Mouse (Mus musculus) spleen, postnatal 4 days (tissue): ENCODE data around the gene Ghr.

Experiments used
- DNase-seq, 2 experiments: peaks; one replicate each; pipeline ENCODE4 v3.0.0; 2022; ENCODE audit warnings: low spot score in 2 of 2

Ghr gene

GRCm38 (mm10) chr15:3449564-3449963 lies 133.7 kb downstream of the Ghr start:
- DNase-seq, result no peak

- no peak for DNase-seq
Observed at GRCm38 (mm10) chr15:3445285-3445909, 137.9 kb downstream of the Ghr start.

- DNase-seq, result no peak
Observed at GRCm38 (mm10) chr15:3444448-3445020, 138.8 kb downstream of the Ghr start.

GRCm38 (mm10) chr15:3441506-3442286 lies 141.6 kb downstream of the Ghr start:
- no peak for DNase-seq

GRCm38 (mm10) chr15:3437381-3437780 lies 145.9 kb downstream of the Ghr start:
- no peak for DNase-seq

- DNase-seq, result no peak
Observed at GRCm38 (mm10) chr15:3435637-3436036, 147.7 kb downstream of the Ghr start.

- DNase-seq, result no peak
Observed at GRCm38 (mm10) chr15:3434461-3434860, 148.8 kb downstream of the Ghr start.

GRCm38 (mm10) chr15:3433281-3433680 lies 150.0 kb downstream of the Ghr start:
- DNase-seq, result no peak

- no peak for DNase-seq
Observed at GRCm38 (mm10) chr15:3432823-3433222, 150.5 kb downstream of the Ghr start.

- DNase-seq, result no peak
Observed at GRCm38 (mm10) chr15:3429417-3429816, 153.9 kb downstream of the Ghr start.

GRCm38 (mm10) chr15:3429001-3429400 lies 154.3 kb downstream of the Ghr start:
- DNase-seq, result no peak

DNA sequence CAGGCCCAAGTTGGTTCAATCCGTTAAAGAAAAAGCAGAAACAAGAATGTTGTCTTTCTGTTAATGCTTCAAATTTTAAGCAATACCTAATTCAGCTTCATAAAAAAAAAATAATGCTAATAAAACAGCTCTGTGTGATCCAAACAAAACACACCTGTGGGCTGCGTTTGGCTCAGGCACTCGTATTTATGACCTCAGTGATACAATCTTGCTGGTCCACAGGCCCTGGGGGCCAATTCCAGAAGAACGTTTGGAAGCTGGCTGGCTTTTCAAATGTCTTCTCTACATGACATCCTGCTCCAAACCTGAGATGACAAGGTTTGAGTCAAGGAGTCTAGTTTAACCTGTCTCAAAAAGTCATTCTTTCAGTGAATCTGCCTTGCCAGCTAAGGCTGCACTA lies 156.9 kb downstream of the Ghr start:
- DNase-seq, result no peak

GRCm38 (mm10) chr15:3423177-3423576 lies 160.1 kb downstream of the Ghr start:
- DNase-seq, result no peak

DNA sequence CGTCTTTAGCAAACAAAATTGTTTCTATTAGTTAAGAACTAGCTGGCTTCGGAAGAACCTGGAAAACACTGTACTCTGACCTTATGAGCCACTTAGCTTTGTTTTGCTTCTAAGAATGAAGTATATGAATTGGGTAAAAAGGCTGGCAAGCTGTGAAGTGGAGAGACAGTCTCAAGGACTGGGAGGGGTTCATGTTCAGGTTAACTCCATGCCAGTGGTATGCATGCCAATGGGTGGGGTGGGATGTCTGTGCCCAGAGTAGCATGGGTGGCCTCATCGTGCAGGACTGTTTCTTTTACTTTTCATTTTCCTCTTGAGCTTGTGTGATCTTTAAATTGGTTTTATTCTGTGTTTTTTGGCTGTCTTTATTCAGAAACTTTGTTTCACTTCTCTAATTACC lies 165.6 kb downstream of the Ghr start:
- no peak for DNase-seq

GRCm38 (mm10) chr15:3413103-3413502 lies 170.2 kb downstream of the Ghr start:
- peak in 1 of 2 experiments; percentile 5 for DNase-seq

DNA sequence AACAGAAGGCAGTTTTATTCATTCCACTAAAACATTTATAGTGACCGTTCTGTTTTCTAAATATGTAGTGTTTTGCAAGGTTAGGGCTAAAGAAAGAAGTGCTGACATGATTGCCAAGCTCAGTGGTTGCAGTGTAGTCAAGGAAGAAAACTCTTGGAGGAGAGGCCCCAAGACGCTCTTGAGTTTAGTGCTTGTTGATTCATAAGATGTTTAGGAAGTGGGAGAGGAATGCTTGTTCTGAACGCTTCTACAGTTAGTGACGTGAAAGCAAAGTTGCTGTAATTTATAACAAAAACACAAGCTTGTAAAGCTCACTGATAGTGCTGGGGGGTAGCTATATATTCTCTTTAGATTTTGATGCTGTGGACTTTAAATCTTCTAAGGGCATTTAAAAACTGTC lies 174.8 kb downstream of the Ghr start:
- no peak for DNase-seq

- DNase-seq, result no peak
Observed at GRCm38 (mm10) chr15:3399196-3399595, 184.1 kb downstream of the Ghr start.

GRCm38 (mm10) chr15:3397369-3398100 lies 185.8 kb downstream of the Ghr start:
- no peak for DNase-seq

DNA sequence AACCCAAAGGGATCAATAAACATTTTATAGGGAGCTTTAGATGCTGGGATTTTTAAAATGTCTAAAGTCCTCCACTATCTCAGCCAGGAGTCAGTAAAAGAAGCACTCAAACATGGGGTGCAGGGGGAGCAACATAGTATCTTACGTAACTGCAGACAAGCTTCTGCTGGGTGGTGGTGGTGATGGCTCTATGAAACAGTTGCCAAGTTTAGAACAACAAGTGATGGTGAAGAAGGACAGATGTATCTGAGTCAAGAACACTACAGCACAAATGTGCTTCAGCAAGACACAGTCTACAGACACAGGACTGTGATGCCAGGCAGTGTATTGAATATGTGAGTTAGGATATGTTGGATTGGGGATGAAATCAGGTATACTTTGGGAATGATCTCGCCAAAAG lies 187.1 kb downstream of the Ghr start:
- no peak for DNase-seq

- no peak for DNase-seq
Observed at GRCm38 (mm10) chr15:3395700-3396099, 187.6 kb downstream of the Ghr start.

DNA sequence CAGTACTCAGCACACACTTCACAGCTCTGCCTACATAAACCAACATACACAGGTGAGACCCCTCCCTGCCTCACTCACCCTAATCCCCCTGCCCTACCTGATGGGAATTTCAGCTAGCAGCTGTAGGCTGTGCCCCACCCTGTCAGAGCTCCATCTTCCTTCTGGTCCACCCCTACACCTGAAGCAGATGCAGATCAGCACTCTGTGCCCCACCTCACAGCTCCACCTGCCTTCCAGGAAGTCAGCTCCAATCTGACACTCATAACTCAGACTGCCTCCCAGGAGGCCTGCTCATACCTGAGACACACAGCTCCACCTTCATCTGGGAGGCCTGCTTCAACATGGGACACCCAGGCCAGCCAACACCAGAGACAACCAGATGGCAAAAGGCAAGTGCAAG lies 192.6 kb downstream of the Ghr start:
- no peak for DNase-seq

DNA sequence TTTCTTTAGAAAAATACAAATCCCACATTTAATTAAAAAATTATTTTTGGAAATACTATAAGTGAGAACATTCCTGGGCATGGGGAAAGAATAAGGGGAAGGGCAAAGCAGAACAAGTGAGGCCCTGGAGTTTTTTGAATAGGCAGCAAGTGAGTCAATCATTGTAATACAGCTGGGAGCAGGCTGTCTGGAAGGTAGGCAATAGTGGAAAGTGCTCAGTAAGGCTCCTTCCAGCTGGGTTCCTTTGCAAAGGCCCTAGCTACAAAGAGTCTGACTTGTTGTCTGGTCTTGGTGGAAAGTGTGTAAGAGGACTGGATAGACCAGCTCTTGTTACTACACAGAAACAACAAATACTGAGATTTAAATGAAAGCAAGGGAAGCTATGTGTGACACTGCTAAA lies 194.3 kb downstream of the Ghr start:
- no peak for DNase-seq
